Mouse (Mus musculus): ENCODE data around the gene Efna1. TPM values are rescaled to one million over a fixed set of nuclear protein-coding genes. Genes with fewer than 3 reads are reported as not detected.

Gene Efna1
- polyA plus RNA-seq, 1 experiment from 2014 or later, result 86.7 TPM

- H3K27me3 ChIP-seq (ENCODE audit: insufficient read depth, low read length), result no peaks in the 10 kb centered on the region
- no peak overlapping the region for H3K4me3 ChIP-seq (ENCODE audit: low read length)
- WGBS, result 82% methylated on average over 8 of the region's 8 CpGs
- no peaks in the 10 kb centered on the region for H3K36me3 ChIP-seq (ENCODE audit: insufficient read depth, low read length)
- H3K4me2 ChIP-seq (replicated peaks; ENCODE audit: low read depth, low read length), result no peak overlapping the region
- no peaks in the 10 kb centered on the region for H3K9me3 ChIP-seq (ENCODE audit: low read length)
- H3K27ac ChIP-seq (ENCODE audit: low read length), result no peak overlapping the region
- no peak for ATAC-seq (ENCODE audit: low FRiP score, low TSS enrichment)
- H3K9ac ChIP-seq (replicated peaks; ENCODE audit: low read length), result no peak overlapping the region
- peaks cover 12% of the 10 kb centered on the region for H3K4me1 ChIP-seq (ENCODE audit: insufficient read depth, low read length)
Measured at GRCm38 (mm10) chr3:89295685-89296230, 14.8 kb upstream of the Efna1 start.

- Histone ChIP-seq H3K4me1 (ENCODE audit: insufficient read depth, low read length) (peaks cover under 1% of the 10 kb centered on the region), H3K36me3 (ENCODE audit: insufficient read depth, low read length) (no peaks in the 10 kb centered on the region), H3K4me2 (replicated peaks; ENCODE audit: low read depth, low read length) (no peak overlapping the region), H3K9me3 (ENCODE audit: low read length) (no peaks in the 10 kb centered on the region), H3K27ac (ENCODE audit: low read length) (no peak overlapping the region), H3K4me3 (ENCODE audit: low read length) (no peak overlapping the region), H3K9ac (replicated peaks; ENCODE audit: low read length) (no peak overlapping the region), H3K27me3 (ENCODE audit: insufficient read depth, low read length) (no peaks in the 10 kb centered on the region)
- WGBS, result 69% methylated on average over 5 of the region's 5 CpGs
- ATAC-seq (ENCODE audit: low FRiP score, low TSS enrichment), result no peak
Measured at GRCm38 (mm10) chr3:89294195-89294594, 13.3 kb upstream of the Efna1 start.

- no peak for ATAC-seq (ENCODE audit: low FRiP score, low TSS enrichment)
- no peak overlapping the region for H3K27ac ChIP-seq (ENCODE audit: low read length)
Measured at GRCm38 (mm10) chr3:89293247-89293918, 12.4 kb upstream of the Efna1 start.

GRCm38 (mm10) chr3:89292303-89292702 is 11.4 kb upstream of the Efna1 start:
- Histone ChIP-seq H3K36me3 (ENCODE audit: insufficient read depth, low read length) (no peaks in the 10 kb centered on the region), H3K4me2 (replicated peaks; ENCODE audit: low read depth, low read length) (no peak overlapping the region), H3K9ac (replicated peaks; ENCODE audit: low read length) (no peak overlapping the region), H3K4me3 (ENCODE audit: low read length) (no peak overlapping the region), H3K9me3 (ENCODE audit: low read length) (no peaks in the 10 kb centered on the region), H3K4me1 (ENCODE audit: insufficient read depth, low read length) (peaks cover 14% of the 10 kb centered on the region; the same call in 1 of the 2 replicates), H3K27me3 (ENCODE audit: insufficient read depth, low read length) (no peaks in the 10 kb centered on the region), H3K27ac (ENCODE audit: low read length) (no peak overlapping the region)
- WGBS, result 66% methylated on average over 5 of the region's 5 CpGs
- no peak for ATAC-seq (ENCODE audit: low FRiP score, low TSS enrichment)

More at GRCm38 (mm10) chr3:89293247-89293918, 12.4 kb upstream of the Efna1 start:
- H3K9ac ChIP-seq (replicated peaks; ENCODE audit: low read length), result no peak overlapping the region
- no peaks in the 10 kb centered on the region for H3K36me3 ChIP-seq (ENCODE audit: insufficient read depth, low read length)
- 88% methylated on average over 11 of the region's 11 CpGs for WGBS
- H3K27me3 ChIP-seq (ENCODE audit: insufficient read depth, low read length), result no peaks in the 10 kb centered on the region
- H3K4me2 ChIP-seq (replicated peaks; ENCODE audit: low read depth, low read length), result no peak overlapping the region
- no peak overlapping the region for H3K4me3 ChIP-seq (ENCODE audit: low read length)
- peaks cover 7% of the 10 kb centered on the region; the same call in 1 of the 2 replicates for H3K4me1 ChIP-seq (ENCODE audit: insufficient read depth, low read length)
- no peaks in the 10 kb centered on the region for H3K9me3 ChIP-seq (ENCODE audit: low read length)

GRCm38 (mm10) chr3:89291874-89292273 is 10.9 kb upstream of the Efna1 start:
- Histone ChIP-seq H3K4me3 (ENCODE audit: low read length) (no peak overlapping the region), H3K9me3 (ENCODE audit: low read length) (no peaks in the 10 kb centered on the region), H3K4me2 (replicated peaks; ENCODE audit: low read depth, low read length) (no peak overlapping the region), H3K27me3 (ENCODE audit: insufficient read depth, low read length) (no peaks in the 10 kb centered on the region), H3K36me3 (ENCODE audit: insufficient read depth, low read length) (no peaks in the 10 kb centered on the region), H3K9ac (replicated peaks; ENCODE audit: low read length) (no peak overlapping the region), H3K27ac (ENCODE audit: low read length) (no peak overlapping the region), H3K4me1 (ENCODE audit: insufficient read depth, low read length) (peaks cover 14% of the 10 kb centered on the region; the same call in 1 of the 2 replicates)
- WGBS, result 47% methylated on average over 10 of the region's 10 CpGs
- no peak for ATAC-seq (ENCODE audit: low FRiP score, low TSS enrichment)

GRCm38 (mm10) chr3:89288503-89288928 is 7.6 kb upstream of the Efna1 start:
- Histone ChIP-seq H3K4me3 (ENCODE audit: low read length) (no peak overlapping the region), H3K27me3 (ENCODE audit: insufficient read depth, low read length) (no peaks in the 10 kb centered on the region), H3K9me3 (ENCODE audit: low read length) (no peaks in the 10 kb centered on the region), H3K4me2 (replicated peaks; ENCODE audit: low read depth, low read length) (no peak overlapping the region), H3K27ac (ENCODE audit: low read length) (no peak overlapping the region), H3K9ac (replicated peaks; ENCODE audit: low read length) (0 out of 2 replicates have a peak overlapping the region, but pooled peaks have one; percentile 9), H3K36me3 (ENCODE audit: insufficient read depth, low read length) (no peaks in the 10 kb centered on the region), H3K4me1 (ENCODE audit: insufficient read depth, low read length) (peaks cover 20% of the 10 kb centered on the region; the same call in 1 of the 2 replicates)
- no peak for ATAC-seq (ENCODE audit: low FRiP score, low TSS enrichment)
- WGBS, result 26% methylated on average over 7 of the region's 7 CpGs

GRCm38 (mm10) chr3:89287286-89287685 is 6.3 kb upstream of the Efna1 start:
- Histone ChIP-seq H3K36me3 (ENCODE audit: insufficient read depth, low read length) (no peaks in the 10 kb centered on the region), H3K4me1 (ENCODE audit: insufficient read depth, low read length) (peaks cover 20% of the 10 kb centered on the region; the same call in 1 of the 2 replicates), H3K27ac (ENCODE audit: low read length) (peak overlapping the region; percentile 64), H3K9ac (replicated peaks; ENCODE audit: low read length) (no peak overlapping the region), H3K9me3 (ENCODE audit: low read length) (no peaks in the 10 kb centered on the region), H3K4me2 (replicated peaks; ENCODE audit: low read depth, low read length) (no peak overlapping the region), H3K27me3 (ENCODE audit: insufficient read depth, low read length) (no peaks in the 10 kb centered on the region), H3K4me3 (ENCODE audit: low read length) (no peak overlapping the region)
- ATAC-seq (ENCODE audit: low FRiP score, low TSS enrichment), result no peak
- 39% methylated on average over 5 of the region's 5 CpGs for WGBS

- H3K27ac ChIP-seq (ENCODE audit: low read length), result no peak overlapping the region
- H3K4me1 ChIP-seq (ENCODE audit: insufficient read depth, low read length), result peaks cover 29% of the 10 kb centered on the region
- WGBS, result 63% methylated on average over 2 of the region's 2 CpGs
- H3K4me3 ChIP-seq (ENCODE audit: low read length), result no peak overlapping the region
- H3K36me3 ChIP-seq (ENCODE audit: insufficient read depth, low read length), result no peaks in the 10 kb centered on the region
- no peak for ATAC-seq (ENCODE audit: low FRiP score, low TSS enrichment)
- no peaks in the 10 kb centered on the region for H3K27me3 ChIP-seq (ENCODE audit: insufficient read depth, low read length)
- no peak overlapping the region for H3K9ac ChIP-seq (replicated peaks; ENCODE audit: low read length)
- no peaks in the 10 kb centered on the region for H3K9me3 ChIP-seq (ENCODE audit: low read length)
- no peak overlapping the region for H3K4me2 ChIP-seq (replicated peaks; ENCODE audit: low read depth, low read length)
Measured at GRCm38 (mm10) chr3:89285526-89285925, 4.6 kb upstream of the Efna1 start.

- Histone ChIP-seq H3K27ac (ENCODE audit: low read length) (no peak overlapping the region), H3K36me3 (ENCODE audit: insufficient read depth, low read length) (no peaks in the 10 kb centered on the region), H3K4me3 (ENCODE audit: low read length) (no peak overlapping the region), H3K27me3 (ENCODE audit: insufficient read depth, low read length) (no peaks in the 10 kb centered on the region), H3K9me3 (ENCODE audit: low read length) (no peaks in the 10 kb centered on the region), H3K4me1 (ENCODE audit: insufficient read depth, low read length) (peaks cover 37% of the 10 kb centered on the region), H3K9ac (replicated peaks; ENCODE audit: low read length) (no peak overlapping the region), H3K4me2 (replicated peaks; ENCODE audit: low read depth, low read length) (no peak overlapping the region)
- 74% methylated on average over 3 of the region's 3 CpGs for WGBS
- ATAC-seq (ENCODE audit: low FRiP score, low TSS enrichment), result no peak
Measured at GRCm38 (mm10) chr3:89284261-89284660, 3.3 kb upstream of the Efna1 start.

GRCm38 (mm10) chr3:89282291-89282643 is 1.3 kb upstream of the Efna1 start:
- H3K9me3 ChIP-seq (ENCODE audit: low read length), result no peaks in the 10 kb centered on the region
- H3K27ac ChIP-seq (ENCODE audit: low read length), result no peak overlapping the region
- peaks cover 37% of the 10 kb centered on the region for H3K4me1 ChIP-seq (ENCODE audit: insufficient read depth, low read length)
- WGBS, result 23% methylated on average over 4 of the region's 4 CpGs
- no peaks in the 10 kb centered on the region for H3K36me3 ChIP-seq (ENCODE audit: insufficient read depth, low read length)
- no peak overlapping the region for H3K9ac ChIP-seq (replicated peaks; ENCODE audit: low read length)
- ATAC-seq (ENCODE audit: low FRiP score, low TSS enrichment), result no peak
- H3K27me3 ChIP-seq (ENCODE audit: insufficient read depth, low read length), result no peaks in the 10 kb centered on the region
- H3K4me2 ChIP-seq (replicated peaks; ENCODE audit: low read depth, low read length), result no peak overlapping the region
- no peak overlapping the region for H3K4me3 ChIP-seq (ENCODE audit: low read length)

Data from kidney, embryonic 16.5 days (tissue).